Mouse (Mus musculus) bone marrow, adult 2 months (tissue): Measurements from ENCODE around the gene Stt3b.

Source experiments
- CTCF ChIP-seq: fragments of 200-500 bp; IDR thresholded peaks from 2 replicates; pipeline ENCODE4 v1.5.1; 2011; ENCODE audit warnings: low read length, control low read depth; ENCODE audit not compliant: control insufficient read depth, insufficient read depth
- POLR2A ChIP-seq: fragments of 200-500 bp; IDR thresholded peaks from 2 replicates; pipeline ENCODE4 v1.6.1; 2011; ENCODE audit warnings: low read depth, mild to moderate bottlenecking, control low read depth, low read length, borderline replicate concordance; ENCODE audit not compliant: control insufficient read depth

GRCm38 (mm10) chr9:115309381-115309971 lies 745 bp downstream of the Stt3b start:
- TF ChIP-seq CTCF (no peak), POLR2A (no peak)
